Mouse (Mus musculus): ENCODE data around the gene Cdk14. TPM values are rescaled to one million over a fixed set of nuclear protein-coding genes. Genes with fewer than 3 reads are reported as not detected.

Gene Cdk14
- polyA plus RNA-seq, 1 experiment: 3.1 TPM

GRCm38 (mm10) chr5:5282425-5282824 lies 137.7 kb downstream of the Cdk14 start:
- Histone ChIP-seq H3K27me3 (ENCODE audit: control insufficient read depth, insufficient read depth, low read length) (no peaks in the 10 kb centered on the region), H3K4me1 (ENCODE audit: control insufficient read depth, insufficient read depth, low read length) (no peaks in the 10 kb centered on the region), H3K27ac (ENCODE audit: control insufficient read depth, insufficient read depth, low read depth, low read length) (no peak overlapping the region), H3K4me3 (ENCODE audit: control insufficient read depth, low read depth, low read length) (no peak overlapping the region), H3K36me3 (ENCODE audit: control insufficient read depth, insufficient read depth, low read length) (no peaks in the 10 kb centered on the region)
- TF ChIP-seq POLR2A (IDR thresholded peaks at IDR 0.05; ENCODE audit: control insufficient read depth, low read depth, low read length) (no peak), CTCF (IDR thresholded peaks at IDR 0.05; ENCODE audit: control insufficient read depth, insufficient read depth, insufficient replicate concordance, low read depth, low read length) (no peak)

DNA sequence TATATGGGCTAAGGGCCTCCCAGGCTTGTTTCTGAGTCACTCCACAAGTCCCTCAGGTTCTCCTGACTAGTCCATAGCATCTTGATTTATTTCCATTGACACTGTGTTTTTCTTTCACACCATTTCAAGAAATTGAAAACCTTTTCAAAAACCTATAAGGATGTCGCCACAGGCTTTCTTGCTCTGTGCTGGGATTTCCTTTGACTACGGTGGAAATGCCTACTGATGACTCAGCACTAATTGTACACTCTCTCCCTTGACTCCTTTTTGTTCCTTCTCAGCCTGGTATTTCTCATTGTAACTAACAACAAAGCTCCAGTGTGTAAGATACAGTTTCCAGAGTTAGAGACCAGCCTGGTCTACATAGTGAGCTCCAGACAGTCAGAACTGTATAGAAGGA lies 144.8 kb downstream of the Cdk14 start:
- no peaks in the 10 kb centered on the region for H3K27me3 ChIP-seq (ENCODE audit: control insufficient read depth, insufficient read depth, low read length)
- no peak for TF ChIP-seq POLR2A (IDR thresholded peaks at IDR 0.05; ENCODE audit: control insufficient read depth, low read depth, low read length)
- no peak for TF ChIP-seq CTCF (IDR thresholded peaks at IDR 0.05; ENCODE audit: control insufficient read depth, insufficient read depth, insufficient replicate concordance, low read depth, low read length)
- H3K4me3 ChIP-seq (ENCODE audit: control insufficient read depth, low read depth, low read length): no peak overlapping the region
- H3K36me3 ChIP-seq (ENCODE audit: control insufficient read depth, insufficient read depth, low read length): no peaks in the 10 kb centered on the region
- no peaks in the 10 kb centered on the region for H3K4me1 ChIP-seq (ENCODE audit: control insufficient read depth, insufficient read depth, low read length)
- no peak overlapping the region for H3K27ac ChIP-seq (ENCODE audit: control insufficient read depth, insufficient read depth, low read depth, low read length)

DNA sequence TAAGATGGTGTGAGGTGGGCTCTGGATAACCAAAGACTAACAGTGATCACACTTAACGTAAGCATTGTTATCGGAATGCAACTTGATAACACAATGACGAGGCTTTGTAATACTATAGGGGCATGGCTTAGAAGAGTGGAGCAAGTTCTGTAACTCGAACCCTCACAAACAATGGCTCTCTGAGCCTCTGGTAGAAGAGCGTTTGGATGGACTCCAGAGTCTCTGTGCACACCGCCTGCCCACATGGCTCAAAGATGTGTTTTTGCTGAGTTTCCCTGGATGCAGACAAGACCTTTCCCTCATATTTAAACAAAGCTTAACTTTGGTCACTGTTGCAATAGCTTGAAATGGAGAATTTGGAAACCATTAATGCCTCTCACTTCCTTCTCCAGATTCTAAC lies 145.8 kb downstream of the Cdk14 start:
- Histone ChIP-seq H3K4me1 (ENCODE audit: control insufficient read depth, insufficient read depth, low read length) (no peaks in the 10 kb centered on the region), H3K36me3 (ENCODE audit: control insufficient read depth, insufficient read depth, low read length) (no peaks in the 10 kb centered on the region), H3K27me3 (ENCODE audit: control insufficient read depth, insufficient read depth, low read length) (no peaks in the 10 kb centered on the region), H3K27ac (ENCODE audit: control insufficient read depth, insufficient read depth, low read depth, low read length) (no peak overlapping the region), H3K4me3 (ENCODE audit: control insufficient read depth, low read depth, low read length) (no peak overlapping the region)
- no peak for TF ChIP-seq CTCF (IDR thresholded peaks at IDR 0.05; ENCODE audit: control insufficient read depth, insufficient read depth, insufficient replicate concordance, low read depth, low read length)
- TF ChIP-seq POLR2A (IDR thresholded peaks at IDR 0.05; ENCODE audit: control insufficient read depth, low read depth, low read length): no peak

GRCm38 (mm10) chr5:5266787-5267126 lies 153.4 kb downstream of the Cdk14 start:
- Histone ChIP-seq H3K36me3 (ENCODE audit: control insufficient read depth, insufficient read depth, low read length) (no peaks in the 10 kb centered on the region), H3K27ac (ENCODE audit: control insufficient read depth, insufficient read depth, low read depth, low read length) (no peak overlapping the region), H3K4me3 (ENCODE audit: control insufficient read depth, low read depth, low read length) (no peak overlapping the region), H3K27me3 (ENCODE audit: control insufficient read depth, insufficient read depth, low read length) (no peaks in the 10 kb centered on the region), H3K4me1 (ENCODE audit: control insufficient read depth, insufficient read depth, low read length) (no peaks in the 10 kb centered on the region)
- no peak for TF ChIP-seq POLR2A (IDR thresholded peaks at IDR 0.05; ENCODE audit: control insufficient read depth, low read depth, low read length)
- no peak for TF ChIP-seq CTCF (IDR thresholded peaks at IDR 0.05; ENCODE audit: control insufficient read depth, insufficient read depth, insufficient replicate concordance, low read depth, low read length)

DNA sequence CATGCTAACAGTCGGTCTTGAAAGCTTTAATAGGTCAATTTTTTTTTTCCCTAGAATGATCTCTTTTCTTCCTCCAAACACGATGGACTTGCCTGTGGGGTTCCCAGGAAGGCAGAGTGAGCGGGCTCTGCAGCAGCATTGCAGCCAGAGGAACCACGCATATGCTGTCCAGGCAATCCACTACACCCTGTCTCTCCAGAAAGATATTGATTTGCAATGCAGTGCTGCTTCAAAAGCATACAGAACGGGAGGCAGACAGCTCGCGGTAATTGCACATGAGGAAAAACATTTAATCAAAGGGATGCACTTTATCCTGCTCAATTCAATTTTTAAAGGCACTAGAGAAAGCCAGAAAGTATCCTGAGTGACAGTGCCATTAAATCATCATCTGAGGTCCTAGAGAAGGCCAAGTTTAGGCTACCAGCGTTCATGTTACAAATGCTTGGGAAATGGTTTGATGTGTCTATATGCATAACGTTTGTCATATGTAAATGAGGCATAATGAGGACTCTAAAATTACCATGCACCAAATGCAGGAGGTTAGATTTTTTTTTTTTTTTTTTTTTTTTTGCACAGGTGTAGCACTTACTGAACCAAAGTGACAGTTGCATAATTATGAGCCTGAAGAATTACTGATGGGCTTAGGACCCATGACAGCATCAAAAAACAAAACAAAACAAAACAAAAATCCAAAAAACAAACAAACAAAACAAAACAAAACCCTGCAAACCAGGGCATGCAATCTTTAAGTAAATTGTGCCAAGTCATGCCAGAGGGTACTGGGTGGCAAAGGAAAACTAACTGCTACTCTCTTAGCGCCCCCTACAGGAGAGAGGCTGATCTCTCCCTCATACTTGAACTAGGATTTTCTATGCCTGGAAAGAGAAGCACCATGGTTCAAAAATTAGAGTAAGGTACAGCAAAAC lies 154.0 kb downstream of the Cdk14 start:
- TF ChIP-seq POLR2A (IDR thresholded peaks at IDR 0.05; ENCODE audit: control insufficient read depth, low read depth, low read length) (no peak), CTCF (IDR thresholded peaks at IDR 0.05; ENCODE audit: control insufficient read depth, insufficient read depth, insufficient replicate concordance, low read depth, low read length) (no peak)
- no peaks in the 10 kb centered on the region for H3K4me1 ChIP-seq (ENCODE audit: control insufficient read depth, insufficient read depth, low read length)
- H3K27me3 ChIP-seq (ENCODE audit: control insufficient read depth, insufficient read depth, low read length): no peaks in the 10 kb centered on the region
- no peaks in the 10 kb centered on the region for H3K36me3 ChIP-seq (ENCODE audit: control insufficient read depth, insufficient read depth, low read length)
- no peak overlapping the region for H3K27ac ChIP-seq (ENCODE audit: control insufficient read depth, insufficient read depth, low read depth, low read length)
- H3K4me3 ChIP-seq (ENCODE audit: control insufficient read depth, low read depth, low read length): no peak overlapping the region

GRCm38 (mm10) chr5:5265401-5265841 lies 154.7 kb downstream of the Cdk14 start:
- no peaks in the 10 kb centered on the region for H3K27me3 ChIP-seq (ENCODE audit: control insufficient read depth, insufficient read depth, low read length)
- no peaks in the 10 kb centered on the region for H3K36me3 ChIP-seq (ENCODE audit: control insufficient read depth, insufficient read depth, low read length)
- TF ChIP-seq CTCF (IDR thresholded peaks at IDR 0.05; ENCODE audit: control insufficient read depth, insufficient read depth, insufficient replicate concordance, low read depth, low read length) (no peak), POLR2A (IDR thresholded peaks at IDR 0.05; ENCODE audit: control insufficient read depth, low read depth, low read length) (no peak)
- no peaks in the 10 kb centered on the region for H3K4me1 ChIP-seq (ENCODE audit: control insufficient read depth, insufficient read depth, low read length)
- H3K4me3 ChIP-seq (ENCODE audit: control insufficient read depth, low read depth, low read length): no peak overlapping the region
- no peak overlapping the region for H3K27ac ChIP-seq (ENCODE audit: control insufficient read depth, insufficient read depth, low read depth, low read length)

DNA sequence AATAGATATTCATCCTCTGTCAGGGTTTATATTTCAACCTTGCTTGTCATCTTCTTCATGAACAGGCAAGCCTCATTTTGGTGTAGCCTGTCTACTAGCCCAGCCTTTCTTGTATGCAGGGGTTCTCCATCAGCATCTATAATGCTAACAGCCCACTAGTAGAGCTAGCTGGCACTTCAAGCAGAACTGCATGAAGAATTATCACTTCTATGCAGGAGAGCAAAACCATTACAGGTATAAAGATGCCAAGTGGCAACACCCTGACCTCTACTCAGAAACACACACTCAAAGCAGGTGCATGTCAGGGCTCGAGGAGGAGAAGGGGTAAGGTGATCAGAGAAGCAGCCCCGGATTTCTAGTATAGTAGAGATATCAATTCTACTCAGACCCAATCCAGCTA lies 155.4 kb downstream of the Cdk14 start:
- H3K27me3 ChIP-seq (ENCODE audit: control insufficient read depth, insufficient read depth, low read length): no peaks in the 10 kb centered on the region
- no peaks in the 10 kb centered on the region for H3K4me1 ChIP-seq (ENCODE audit: control insufficient read depth, insufficient read depth, low read length)
- H3K4me3 ChIP-seq (ENCODE audit: control insufficient read depth, low read depth, low read length): no peak overlapping the region
- H3K27ac ChIP-seq (ENCODE audit: control insufficient read depth, insufficient read depth, low read depth, low read length): no peak overlapping the region
- TF ChIP-seq POLR2A (IDR thresholded peaks at IDR 0.05; ENCODE audit: control insufficient read depth, low read depth, low read length): no peak
- TF ChIP-seq CTCF (IDR thresholded peaks at IDR 0.05; ENCODE audit: control insufficient read depth, insufficient read depth, insufficient replicate concordance, low read depth, low read length): no peak
- H3K36me3 ChIP-seq (ENCODE audit: control insufficient read depth, insufficient read depth, low read length): no peaks in the 10 kb centered on the region

Measured in testis, adult 2 months (tissue).